18 mouse cellular contexts compared by ENCODE assay signal in the genomic region with DNA sequence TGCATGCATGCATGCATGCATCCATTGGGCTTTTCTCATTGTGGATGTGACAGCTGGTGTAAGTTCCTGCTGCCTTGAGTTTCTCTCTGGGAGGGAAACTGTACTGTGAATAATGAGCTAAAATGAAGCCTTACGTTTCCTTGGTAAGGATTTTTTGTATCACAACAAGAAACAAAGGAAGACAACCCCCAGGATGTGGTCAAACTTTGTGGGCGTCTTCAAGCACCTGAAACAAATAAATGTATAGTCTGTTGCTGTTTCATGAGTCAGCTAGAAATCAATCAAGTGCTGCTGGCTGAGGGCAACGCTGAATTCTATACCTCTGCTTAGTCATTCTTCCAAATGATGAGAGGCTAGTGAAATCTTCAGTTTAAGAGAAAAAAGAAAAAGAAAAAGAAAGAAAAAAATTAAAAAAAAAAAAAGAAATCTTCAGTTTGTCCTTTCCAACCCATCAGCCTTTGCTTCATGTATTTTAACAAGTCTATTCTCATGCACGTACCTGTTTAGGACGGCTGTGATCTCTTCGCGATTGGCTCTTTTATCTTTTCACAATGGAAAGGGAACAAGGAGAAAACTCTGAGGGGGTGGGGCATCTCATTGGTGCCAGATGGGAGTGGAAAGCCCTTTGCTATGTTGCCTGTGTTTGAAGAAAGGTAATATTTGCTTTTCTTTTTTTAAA. TPM values are rescaled to one million over a fixed set of nuclear protein-coding genes. Genes with fewer than 3 reads are reported as not detected.
DNase-seq lines count a peak whose midpoint lies in the region; ATAC-seq and TF ChIP-seq lines count a peak whose summit lies in the region.
"Had no signal": no experiment of that assay in that cellular context is flagged by ENCODE, and none has a peak within 500 bp of the region (broad histone marks: within the 10 kb centered on the region; RNA-seq: fewer than 3 reads in every experiment).

No protein-coding gene starts in this region.

- 40% methylated on average over 7 of the region's 7 CpGs for WGBS in midbrain, embryonic 10.5 days

- H3K9me3 ChIP-seq in G1E (replicated peaks) = no peaks in the 10 kb centered on the region
- no peaks in the 10 kb centered on the region for H3K9me3 ChIP-seq in midbrain, embryonic 10.5 days (replicated peaks)
- H3K9me3 ChIP-seq: embryonic facial prominence, embryonic 12.5 days; heart, embryonic 12.5 days; intestine, embryonic 15.5 days; limb, embryonic 15.5 days; lung, embryonic 15.5 days; midbrain, embryonic 15.5 days; neural tube, embryonic 13.5 days had no signal

- no peak for TF ChIP-seq POLR2A in embryonic fibroblast, embryonic 13.5 days (IDR thresholded peaks at IDR 0.05; ENCODE audit: low read depth, low read length)

- H3K27me3 ChIP-seq in G1E (ENCODE audit: insufficient read depth, low read length) = peaks cover 23% of the 10 kb centered on the region
- H3K27me3 ChIP-seq in midbrain, embryonic 10.5 days (ENCODE audit: low read depth, poor library complexity, severe bottlenecking) = peaks cover 13% of the 10 kb centered on the region
- H3K27me3 ChIP-seq: intestine, embryonic 15.5 days; limb, embryonic 15.5 days; lung, embryonic 15.5 days; midbrain, embryonic 15.5 days; neural tube, embryonic 13.5 days had no signal

- no peak overlapping the region for H3K4me3 ChIP-seq in G1E (ENCODE audit: low read depth, low read length)
- H3K4me3 ChIP-seq in embryonic fibroblast, embryonic 13.5 days (ENCODE audit: insufficient read depth, low read length) = no peak overlapping the region
- no peak overlapping the region for H3K4me3 ChIP-seq in midbrain, embryonic 10.5 days
- H3K4me3 ChIP-seq: embryonic facial prominence, embryonic 12.5 days; heart, embryonic 12.5 days; intestine, embryonic 15.5 days; limb, embryonic 15.5 days; lung, embryonic 15.5 days; midbrain, embryonic 15.5 days; neural tube, embryonic 13.5 days had no signal

- H3K36me3 ChIP-seq in G1E (replicated peaks) = no peaks in the 10 kb centered on the region
- H3K36me3 ChIP-seq in midbrain, embryonic 10.5 days = no peaks in the 10 kb centered on the region
- H3K36me3 ChIP-seq: embryonic facial prominence, embryonic 12.5 days; heart, embryonic 12.5 days; intestine, embryonic 15.5 days; limb, embryonic 15.5 days; lung, embryonic 15.5 days; midbrain, embryonic 15.5 days; neural tube, embryonic 13.5 days had no signal

- peaks cover 28% of the 10 kb centered on the region for H3K4me1 ChIP-seq in G1E (ENCODE audit: insufficient read depth, low read depth, low read length)
- peaks cover 9% of the 10 kb centered on the region; the same call in 1 of the 2 replicates for H3K4me1 ChIP-seq in embryonic fibroblast, embryonic 13.5 days (ENCODE audit: control insufficient read depth, insufficient read depth, low read length)
- peaks cover 9% of the 10 kb centered on the region for H3K4me1 ChIP-seq in midbrain, embryonic 10.5 days

- ATAC-seq in G1E (ENCODE audit: extremely low read depth, insufficient number of reproducible peaks, low FRiP score, poor library complexity, severe bottlenecking) = no peak
- ATAC-seq in monocyte, adult 5-6 weeks (replicated peaks; ENCODE audit: insufficient number of reproducible peaks, low FRiP score, low TSS enrichment, poor library complexity, severe bottlenecking) = no peak
- ATAC-seq: intestine, embryonic 15.5 days; midbrain, embryonic 15.5 days had no signal

- H3K27ac ChIP-seq in embryonic fibroblast, embryonic 13.5 days (ENCODE audit: insufficient read depth, low read length) = peak overlapping the region; percentile 70
- no peak overlapping the region for H3K27ac ChIP-seq in midbrain, embryonic 10.5 days (replicated peaks)
- H3K27ac ChIP-seq: embryonic facial prominence, embryonic 12.5 days; intestine, embryonic 15.5 days; limb, embryonic 15.5 days; lung, embryonic 15.5 days; midbrain, embryonic 15.5 days; neural tube, embryonic 13.5 days had no signal

- DNase-seq in 416B (ENCODE audit: low read depth) (peak; percentile 51), G1E (ENCODE audit: low spot score) (peak; percentile 12)
- DNase-seq in thymus, postnatal 14 days = peak; percentile 53
- no peak for DNase-seq in midbrain, embryonic 10.5 days (ENCODE audit: low spot score)
- no peak for DNase-seq in kidney, adult 9 months
- DNase-seq: adrenal gland, postnatal 25 days; cerebellum, postnatal 36 days; kidney, postnatal 14 days; right cerebral cortex, postnatal 25 days had no signal

- no peak for TF ChIP-seq CTCF in G1E (IDR thresholded peaks at IDR 0.05; ENCODE audit: low read depth, low read length)
- no peak for TF ChIP-seq CTCF in embryonic fibroblast, embryonic 13.5 days (IDR thresholded peaks at IDR 0.05; ENCODE audit: borderline replicate concordance, insufficient read depth, low read length)

RNA-seq across cellular contexts. Expression of a gene that starts 5.3 kb away (rescaled TPM):
- 73.3 and 86.1 TPM in 2 replicates for total RNA-seq in G1E (2014; fragmentation: Nextera tagmentation)
- 13.5 and 13.7 TPM in 2 replicates for total RNA-seq in G1E (2017)
- polyA plus RNA-seq in G1E (2012) = 11.7 and 31.8 TPM in 2 replicates
- 52.0 and 52.2 TPM in 2 replicates for polyA plus RNA-seq in embryonic fibroblast, embryonic 13.5 days (2011; ENCODE audit: insufficient read length, low read depth, missing spikeins)
- total RNA-seq in monocyte, adult 5-6 weeks (2017) = 9.6 to 16.0 TPM (median 14.9 TPM) in 3 replicates
- polyA plus RNA-seq in midbrain, embryonic 10.5 days (2016; fragmentation: Nextera tagmentation; extraction: Ambion mirVana) = 89.6 and 106 TPM in 2 replicates

RNA-seq across cellular contexts. Expression of a gene that starts 53.7 kb away (rescaled TPM):
- total RNA-seq in G1E (2014; fragmentation: Nextera tagmentation) = 65.6 and 66.5 TPM in 2 replicates
- total RNA-seq in G1E (2017) = 53.9 and 63.4 TPM in 2 replicates
- polyA plus RNA-seq in G1E (2012) = 1.8 TPM in 2 replicates
- polyA plus RNA-seq in embryonic fibroblast, embryonic 13.5 days (2011; ENCODE audit: insufficient read length, low read depth, missing spikeins) = 62.4 and 73.3 TPM in 2 replicates
- 177 to 184 TPM (median 180 TPM) in 3 replicates for total RNA-seq in monocyte, adult 5-6 weeks (2017)
- polyA plus RNA-seq in midbrain, embryonic 10.5 days (2016; fragmentation: Nextera tagmentation; extraction: Ambion mirVana) = 54.6 and 58.2 TPM in 2 replicates

Comparison
In these comparisons a context has a peak if more than half of its experiments do, and no peak if none do; other contexts are left out.
1. DNase-seq: peak in 416B (single experiment), G1E (single experiment) and thymus, postnatal 14 days (single experiment); none in midbrain, embryonic 10.5 days (single experiment) and kidney, adult 9 months (single experiment).
2. RNA of a gene that starts 53.7 kb away (polyA plus RNA-seq): 62.4 to 73.3 TPM in embryonic fibroblast, embryonic 13.5 days and 54.6 to 58.2 TPM in midbrain, embryonic 10.5 days; 1.8 TPM in G1E; every median in the first group is over 10 times any median in the second.